Mouse (Mus musculus) liver, embryonic 13.5 days (tissue): Measurements from ENCODE around the gene Pak4. TPM values are rescaled to one million over a fixed set of nuclear protein-coding genes. Genes with fewer than 3 reads are reported as not detected.

Experiments used
- ATAC-seq: fragments of 200-750 bp; cut with Nextera tagmentation; 2 replicates; pipeline ENCODE4 v1.8.0; 2017; ENCODE audit warnings: low read depth, mild to moderate bottlenecking, moderate number of reproducible peaks, moderate library complexity
- DNase-seq: peaks from one replicate; pipeline ENCODE4 v3.0.0; 2022
- H3K27ac ChIP-seq: fragments of 300-500 bp; sonication (generic); 2 replicates; pipeline ENCODE4 v1.5.1; 2015; ENCODE audit warnings: moderate library complexity, mild to moderate bottlenecking, inconsistent platforms
- H3K27me3 ChIP-seq: fragments of 300-500 bp; sonication (generic); 2 replicates; pipeline ENCODE4 v1.6.1; 2015; ENCODE audit warnings: mild to moderate bottlenecking, inconsistent platforms
- H3K36me3 ChIP-seq: fragments of 300-500 bp; sonication (generic); 2 replicates; pipeline ENCODE4 v1.6.1; 2015; ENCODE audit warnings: mild to moderate bottlenecking, inconsistent platforms
- H3K4me1 ChIP-seq: fragments of 300-500 bp; sonication (generic); replicated peaks from 2 replicates; pipeline ENCODE4 v1.6.1; 2015; ENCODE audit warnings: inconsistent platforms
- H3K4me2 ChIP-seq: fragments of 300-500 bp; sonication (generic); 2 replicates; pipeline ENCODE4 v1.6.1; 2015; ENCODE audit warnings: inconsistent platforms, mild to moderate bottlenecking, moderate library complexity
- H3K4me3 ChIP-seq: fragments of 300-500 bp; sonication (generic); replicated peaks from 2 replicates; pipeline ENCODE4 v1.5.1; 2015; ENCODE audit warnings: mild to moderate bottlenecking, inconsistent platforms
- H3K9ac ChIP-seq: fragments of 300-500 bp; sonication (generic); 2 replicates; pipeline ENCODE4 v1.6.1; 2015; ENCODE audit warnings: mild to moderate bottlenecking, inconsistent platforms
- H3K9me3 ChIP-seq: fragments of 300-500 bp; sonication (generic); replicated peaks from 2 replicates; pipeline ENCODE4 v1.6.1; 2016; ENCODE audit warnings: inconsistent platforms
- WGBS: fragments of 180-500 bp; shearing (Covaris S2); methylation state at CpG from one replicate; pipeline ENCODE4 v1.1.7; 2015; ENCODE audit not compliant: insufficient replicate concordance; 5-methylcytosine and 5-hydroxymethylcytosine counted together
- polyA plus RNA-seq: library from polyadenylated mRNA; unstranded; fragments of >200 nt; fragmentation: Nextera tagmentation; extraction: Ambion mirVana; gene quantifications from 2 replicates; pipeline ENCODE4 v1.2.1, GENCODE M21; 2015

Gene Pak4
- polyA plus RNA-seq: 16.2 and 18.5 TPM in 2 replicates

- DNase-seq: peak; percentile 99
- Histone ChIP-seq H3K9me3 (no peaks in the 10 kb centered on the region), H3K36me3 (peaks cover 13% of the 10 kb centered on the region), H3K27ac (peak within 1 kb of the TSS; percentile 98), H3K4me2 (peak within 1 kb of the TSS; percentile 94), H3K4me1 (peaks cover 67% of the 10 kb centered on the region), H3K9ac (peak within 1 kb of the TSS; percentile 77), H3K4me3 (peak within 1 kb of the TSS; percentile 80), H3K27me3 (no peaks in the 10 kb centered on the region)
- WGBS: under 1% methylated on average over 66 of the region's 66 CpGs
- peak; percentile 79 for ATAC-seq
Measured at GRCm38 (mm10) chr7:28597642-28598446, at the start of gene Pak4, which contains the start of gene Samd4b. Gene Pak4 (minus strand): TSS chr7:28598185. Gene Samd4b (minus strand): TSS chr7:28598144.

- Histone ChIP-seq H3K27me3 (no peaks in the 10 kb centered on the region), H3K4me3 (no peak overlapping the region), H3K4me1 (0 out of 2 replicates have a peak, but pooled peaks cover 3% of the 10 kb centered on the region), H3K9me3 (no peaks in the 10 kb centered on the region), H3K27ac (no peak overlapping the region), H3K4me2 (no peak overlapping the region), H3K36me3 (no peaks in the 10 kb centered on the region), H3K9ac (no peak overlapping the region)
- DNase-seq (no peak), ATAC-seq (no peak)
- WGBS: 41% methylated on average over 7 of the region's 7 CpGs
Measured at GRCm38 (mm10) chr7:28647016-28647415, 49.0 kb upstream of the Pak4 start.

GRCm38 (mm10) chr7:28645947-28646475 lies 48.0 kb upstream of the Pak4 start:
- Histone ChIP-seq H3K36me3 (no peaks in the 10 kb centered on the region), H3K27ac (no peak overlapping the region), H3K27me3 (no peaks in the 10 kb centered on the region), H3K4me2 (no peak overlapping the region), H3K9me3 (no peaks in the 10 kb centered on the region), H3K9ac (no peak overlapping the region), H3K4me3 (no peak overlapping the region), H3K4me1 (0 out of 2 replicates have a peak, but pooled peaks cover 3% of the 10 kb centered on the region)
- no peak for DNase-seq
- ATAC-seq: peak; percentile 45; the same call in 1 of the 2 replicates
- WGBS: 65% methylated on average over 2 of the region's 2 CpGs

- H3K4me2 ChIP-seq: no peak overlapping the region
- H3K4me3 ChIP-seq: no peak overlapping the region
- no peaks in the 10 kb centered on the region for H3K36me3 ChIP-seq
- no peak for DNase-seq
- no peaks in the 10 kb centered on the region for H3K27me3 ChIP-seq
- no peak for ATAC-seq
- H3K9ac ChIP-seq: no peak overlapping the region
- 63% methylated on average over 6 of the region's 6 CpGs for WGBS
- H3K9me3 ChIP-seq: no peaks in the 10 kb centered on the region
- H3K4me1 ChIP-seq: 0 out of 2 replicates have a peak, but pooled peaks cover 3% of the 10 kb centered on the region
- no peak overlapping the region for H3K27ac ChIP-seq
Measured at GRCm38 (mm10) chr7:28645366-28645765, 47.4 kb upstream of the Pak4 start.

- Histone ChIP-seq H3K36me3 (no peaks in the 10 kb centered on the region), H3K4me1 (no peaks in the 10 kb centered on the region), H3K9ac (no peak overlapping the region), H3K27me3 (no peaks in the 10 kb centered on the region), H3K4me3 (no peak overlapping the region), H3K4me2 (no peak overlapping the region), H3K27ac (no peak overlapping the region), H3K9me3 (no peaks in the 10 kb centered on the region)
- DNase-seq (no peak), ATAC-seq (no peak)
- WGBS: 57% methylated on average over 8 of the region's 8 CpGs
Measured at GRCm38 (mm10) chr7:28641546-28641945, 43.6 kb upstream of the Pak4 start.

GRCm38 (mm10) chr7:28637511-28637910 lies 39.5 kb upstream of the Pak4 start:
- Histone ChIP-seq H3K4me2 (no peak overlapping the region), H3K27me3 (no peaks in the 10 kb centered on the region), H3K9me3 (no peaks in the 10 kb centered on the region), H3K9ac (no peak overlapping the region), H3K4me1 (no peaks in the 10 kb centered on the region), H3K27ac (no peak overlapping the region), H3K36me3 (no peaks in the 10 kb centered on the region), H3K4me3 (no peak overlapping the region)
- DNase-seq (no peak), ATAC-seq (no peak)
- WGBS: 12% methylated on average over 8 of the region's 8 CpGs

- no peaks in the 10 kb centered on the region for H3K4me1 ChIP-seq
- H3K4me2 ChIP-seq: no peak overlapping the region
- H3K9me3 ChIP-seq: no peaks in the 10 kb centered on the region
- no peak for ATAC-seq
- no peak overlapping the region for H3K9ac ChIP-seq
- no peaks in the 10 kb centered on the region for H3K36me3 ChIP-seq
- no peak overlapping the region for H3K4me3 ChIP-seq
- whole genome bisulfite sequencing: 29% methylated on average over 4 of the region's 4 CpGs
- peaks cover 27% of the 10 kb centered on the region for H3K27me3 ChIP-seq
- no peak overlapping the region for H3K27ac ChIP-seq
- DNase-seq: no peak
Measured at GRCm38 (mm10) chr7:28634128-28634527, 36.1 kb upstream of the Pak4 start.

- DNase-seq: no peak
- H3K27me3 ChIP-seq: peaks cover 38% of the 10 kb centered on the region
Measured at GRCm38 (mm10) chr7:28631073-28631472, 33.1 kb upstream of the Pak4 start, which contains the start of gene Acp7. Gene Acp7 (minus strand): TSS chr7:28631332.

GRCm38 (mm10) chr7:28624791-28625190 lies 26.8 kb upstream of the Pak4 start:
- H3K4me1 ChIP-seq: no peaks in the 10 kb centered on the region
- H3K27me3 ChIP-seq: peaks cover 18% of the 10 kb centered on the region
- no peaks in the 10 kb centered on the region for H3K36me3 ChIP-seq
- no peak overlapping the region for H3K4me2 ChIP-seq
- H3K9me3 ChIP-seq: no peaks in the 10 kb centered on the region
- ATAC-seq (no peak), DNase-seq (no peak)
- no peak overlapping the region for H3K9ac ChIP-seq
- no peak overlapping the region for H3K4me3 ChIP-seq
- 58% methylated on average over 5 of the region's 5 CpGs for WGBS
- no peak overlapping the region for H3K27ac ChIP-seq

More at GRCm38 (mm10) chr7:28631073-28631472, 33.1 kb upstream of the Pak4 start, which contains the start of gene Acp7:
- Histone ChIP-seq H3K9ac (no peak within 1 kb of the TSS), H3K36me3 (no peaks in the 10 kb centered on the region), H3K4me1 (no peaks in the 10 kb centered on the region), H3K9me3 (no peaks in the 10 kb centered on the region), H3K27ac (no peak within 1 kb of the TSS), H3K4me3 (no peak within 1 kb of the TSS), H3K4me2 (no peak within 1 kb of the TSS)
- 24% methylated on average over 10 of the region's 10 CpGs for WGBS
- no peak for ATAC-seq

GRCm38 (mm10) chr7:28619098-28619715 lies 21.2 kb upstream of the Pak4 start:
- Histone ChIP-seq H3K36me3 (no peaks in the 10 kb centered on the region), H3K9ac (no peak overlapping the region), H3K4me2 (no peak overlapping the region), H3K9me3 (no peaks in the 10 kb centered on the region), H3K27ac (no peak overlapping the region), H3K4me3 (no peak overlapping the region), H3K4me1 (no peaks in the 10 kb centered on the region), H3K27me3 (no peaks in the 10 kb centered on the region)
- DNase-seq: no peak
- WGBS: 50% methylated on average over 9 of the region's 9 CpGs
- ATAC-seq: no peak

GRCm38 (mm10) chr7:28605951-28606350 lies 8.0 kb upstream of the Pak4 start:
- Histone ChIP-seq H3K27me3 (no peaks in the 10 kb centered on the region), H3K4me3 (no peak overlapping the region), H3K9ac (no peak overlapping the region), H3K4me2 (no peak overlapping the region), H3K4me1 (peaks cover 6% of the 10 kb centered on the region; the same call in 1 of the 2 replicates), H3K27ac (no peak overlapping the region), H3K9me3 (no peaks in the 10 kb centered on the region), H3K36me3 (no peaks in the 10 kb centered on the region)
- ATAC-seq (no peak), DNase-seq (no peak)
- WGBS: 84% methylated on average over 8 of the region's 8 CpGs
